Mouse (Mus musculus) hindbrain, embryonic 16.5 days (tissue): Measurements from ENCODE around the gene Scn10a. TPM values are rescaled to one million over a fixed set of nuclear protein-coding genes. Genes with fewer than 3 reads are reported as not detected.

Experiments used
- ATAC-seq: fragments of 200-750 bp; cut with Nextera tagmentation; 2 replicates; pipeline ENCODE4 v1.8.0; 2017; ENCODE audit warnings: moderate TSS enrichment, moderate library complexity
- H3K27ac ChIP-seq: fragments of 300-500 bp; sonication (generic); 2 replicates; pipeline ENCODE4 v1.5.1; 2014; ENCODE audit warnings: low read depth, mild to moderate bottlenecking, control low read depth, low read length, moderate library complexity
- H3K27me3 ChIP-seq: fragments of 300-500 bp; sonication (generic); replicated peaks from 2 replicates; pipeline ENCODE4 v1.6.1; 2014; ENCODE audit warnings: low read length; ENCODE audit not compliant: control insufficient read depth, insufficient read depth
- H3K36me3 ChIP-seq: fragments of 300-500 bp; sonication (generic); 2 replicates; pipeline ENCODE4 v1.6.1; 2014; ENCODE audit warnings: mild to moderate bottlenecking, low read length, moderate library complexity, mixed read lengths; ENCODE audit not compliant: control insufficient read depth, insufficient read depth
- H3K4me1 ChIP-seq: fragments of 300-500 bp; sonication (generic); 2 replicates; pipeline ENCODE4 v1.6.1; 2014; ENCODE audit warnings: low read depth, low read length; ENCODE audit not compliant: control insufficient read depth, insufficient read depth
- H3K4me2 ChIP-seq: fragments of 300-500 bp; sonication (generic); 2 replicates; pipeline ENCODE4 v1.6.1; 2014; ENCODE audit warnings: mild to moderate bottlenecking, low read length, control low read depth, moderate library complexity
- H3K4me3 ChIP-seq: fragments of 300-500 bp; sonication (generic); 2 replicates; pipeline ENCODE4 v1.5.1; 2014; ENCODE audit warnings: mild to moderate bottlenecking, low read length, control low read depth, moderate library complexity
- H3K9ac ChIP-seq: fragments of 300-500 bp; sonication (generic); 2 replicates; pipeline ENCODE4 v1.6.1; 2014; ENCODE audit warnings: low read depth, mild to moderate bottlenecking, control low read depth, low read length, moderate library complexity
- H3K9me3 ChIP-seq: fragments of 300-500 bp; sonication (generic); 2 replicates; pipeline ENCODE4 v1.6.1; 2014; ENCODE audit warnings: mild to moderate bottlenecking, low read length, moderate library complexity; ENCODE audit not compliant: control insufficient read depth
- WGBS: fragments of 180-500 bp; shearing (Covaris S2); extraction: QIAGEN DNeasy Blood & Tissue Kit; methylation state at CpG from one replicate; pipeline ENCODE4 v1.1.7; 2014; 5-methylcytosine and 5-hydroxymethylcytosine counted together
- polyA plus RNA-seq: library from polyadenylated mRNA; unstranded; fragments of >200 nt; fragmentation: Nextera tagmentation; extraction: Ambion mirVana; gene quantifications from 2 replicates; pipeline ENCODE4 v1.2.1, GENCODE M21; 2015

Gene Scn10a
- polyA plus RNA-seq: 0.53 and 0.81 TPM in 2 replicates

DNA sequence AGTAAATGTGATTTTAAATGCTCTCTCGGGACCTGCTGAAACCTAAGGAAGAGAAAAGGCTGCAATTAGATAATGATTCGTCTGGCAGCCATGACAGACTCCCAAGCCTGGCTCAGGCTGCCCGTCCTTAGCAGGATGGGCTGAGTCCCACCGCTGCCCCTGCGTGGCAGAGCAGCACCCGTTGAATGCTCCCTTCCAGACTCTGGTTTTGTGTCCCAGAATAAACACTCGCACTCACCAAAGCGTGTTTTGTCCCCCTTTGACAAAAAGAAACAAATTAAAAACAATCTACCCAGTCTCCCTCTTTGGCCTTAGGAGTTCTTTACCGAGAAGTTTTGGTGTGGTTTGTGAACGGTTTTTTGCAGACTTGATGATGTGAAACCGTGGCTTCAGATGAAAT is at the start of gene Scn10a:
Scn10a (minus strand) TSS at position 101 of the 400 bp plus-strand sequence.
- H3K9me3 ChIP-seq: no peaks in the 10 kb centered on the region
- H3K9ac ChIP-seq: no peak within 1 kb of the TSS
- no peaks in the 10 kb centered on the region for H3K4me1 ChIP-seq
- H3K4me2 ChIP-seq: no peak within 1 kb of the TSS
- H3K4me3 ChIP-seq: no peak within 1 kb of the TSS
- WGBS: 83% methylated on average over 11 of the region's 11 CpGs
- H3K27ac ChIP-seq: no peak within 1 kb of the TSS
- H3K27me3 ChIP-seq: no peaks in the 10 kb centered on the region
- no peaks in the 10 kb centered on the region for H3K36me3 ChIP-seq
- ATAC-seq: no peak

DNA sequence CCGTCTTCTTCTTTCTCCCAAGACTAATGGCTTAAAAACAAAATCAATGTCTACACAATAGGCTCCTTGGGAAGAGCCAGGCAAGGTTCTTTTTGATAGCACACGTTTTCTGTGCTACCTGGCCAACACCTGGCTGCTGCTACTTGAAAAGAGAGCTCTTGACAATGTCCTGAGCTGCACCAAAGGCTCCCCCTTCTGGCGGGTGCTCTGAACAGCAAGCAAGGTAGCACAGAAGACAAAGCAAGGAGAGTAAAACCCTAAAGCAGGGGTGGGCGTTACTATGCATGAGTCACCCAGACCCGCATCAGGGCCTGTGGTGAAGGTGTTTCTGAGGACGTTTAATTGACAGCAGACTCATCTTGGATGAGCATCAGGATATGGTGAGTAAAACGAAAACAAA is 49.5 kb upstream of the Scn10a start:
- Histone ChIP-seq H3K4me1 (no peaks in the 10 kb centered on the region), H3K4me2 (no peak overlapping the region), H3K27me3 (no peaks in the 10 kb centered on the region), H3K4me3 (no peak overlapping the region), H3K9me3 (no peaks in the 10 kb centered on the region), H3K27ac (no peak overlapping the region), H3K36me3 (no peaks in the 10 kb centered on the region), H3K9ac (no peak overlapping the region)
- ATAC-seq: no peak
- 43% methylated on average over 7 of the region's 7 CpGs for WGBS

DNA sequence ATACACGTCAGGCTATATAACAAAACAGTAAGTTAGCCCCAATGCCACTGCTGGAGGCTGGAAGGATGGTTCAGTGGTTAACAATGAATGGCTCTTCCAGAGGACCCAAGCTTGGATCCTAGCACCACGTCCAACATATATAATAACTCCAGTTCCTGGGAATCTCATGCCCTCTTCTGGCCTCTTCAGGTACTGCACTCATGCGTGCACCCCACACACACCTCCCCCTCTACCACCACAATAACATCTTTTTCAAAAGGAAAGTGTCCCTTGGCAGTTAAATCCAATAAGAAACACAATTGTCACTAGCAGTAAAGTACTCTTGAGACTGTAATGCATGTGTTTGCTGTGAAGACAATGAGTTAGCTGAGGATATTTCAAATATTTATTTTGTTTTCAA is 41.1 kb upstream of the Scn10a start:
- Histone ChIP-seq H3K27me3 (no peaks in the 10 kb centered on the region), H3K4me1 (no peaks in the 10 kb centered on the region), H3K4me2 (no peak overlapping the region), H3K4me3 (no peak overlapping the region), H3K27ac (no peak overlapping the region), H3K36me3 (no peaks in the 10 kb centered on the region), H3K9ac (no peak overlapping the region), H3K9me3 (no peaks in the 10 kb centered on the region)
- ATAC-seq: no peak
- 91% methylated on average over 3 of the region's 3 CpGs for WGBS

DNA sequence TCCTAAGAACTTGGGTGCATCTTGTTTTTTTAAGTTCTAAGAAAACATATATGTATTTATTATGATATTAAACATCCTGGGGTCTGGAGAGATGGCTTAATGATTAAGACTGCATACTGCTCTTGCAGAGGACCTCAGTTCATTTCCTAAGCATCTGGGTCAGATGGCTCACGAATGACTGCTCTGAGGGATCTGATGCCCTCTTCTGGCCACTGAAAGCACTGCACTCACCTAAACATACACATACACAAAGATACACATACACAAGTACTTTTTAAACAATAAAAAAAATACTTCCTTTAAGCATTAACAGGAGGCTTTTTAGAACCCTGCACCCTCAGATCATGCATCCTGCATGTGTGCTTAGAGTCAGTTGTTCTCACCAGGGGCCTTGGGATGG is 40.3 kb upstream of the Scn10a start:
- Histone ChIP-seq H3K4me3 (no peak overlapping the region), H3K4me2 (no peak overlapping the region), H3K27ac (no peak overlapping the region), H3K4me1 (no peaks in the 10 kb centered on the region), H3K9ac (no peak overlapping the region), H3K36me3 (no peaks in the 10 kb centered on the region), H3K27me3 (no peaks in the 10 kb centered on the region), H3K9me3 (no peaks in the 10 kb centered on the region)
- no peak for ATAC-seq
- 75% methylated on average over 1 of the region's 1 CpGs for WGBS

DNA sequence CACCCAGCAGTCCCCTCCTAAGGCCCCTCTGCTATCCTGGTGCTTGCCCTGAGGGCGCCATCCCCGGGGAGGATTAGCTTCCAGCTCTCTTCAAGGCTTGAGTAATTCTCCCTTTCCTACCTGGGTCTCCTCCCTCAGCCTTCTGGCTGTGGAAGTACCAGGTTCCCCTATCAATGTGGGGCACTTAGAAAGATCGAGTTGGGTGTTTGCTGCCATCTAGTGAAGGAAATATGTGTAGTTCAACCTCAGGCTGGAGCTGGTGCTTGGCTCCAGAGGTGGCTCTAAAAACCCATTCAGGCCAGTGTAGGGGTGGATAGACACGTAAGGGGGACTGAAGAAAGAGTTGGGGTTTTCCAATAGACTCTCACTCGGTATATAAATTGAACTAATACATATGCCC is 32.4 kb upstream of the Scn10a start:
- H3K9ac ChIP-seq: no peak overlapping the region
- H3K36me3 ChIP-seq: no peaks in the 10 kb centered on the region
- H3K27me3 ChIP-seq: no peaks in the 10 kb centered on the region
- 0 out of 2 replicates have a peak, but pooled peaks have one; percentile 61 for ATAC-seq
- no peak overlapping the region for H3K4me2 ChIP-seq
- H3K9me3 ChIP-seq: peaks cover 5% of the 10 kb centered on the region; the same call in 1 of the 2 replicates
- no peaks in the 10 kb centered on the region for H3K4me1 ChIP-seq
- WGBS: 17% methylated on average over 5 of the region's 5 CpGs
- H3K27ac ChIP-seq: no peak overlapping the region
- H3K4me3 ChIP-seq: no peak overlapping the region

DNA sequence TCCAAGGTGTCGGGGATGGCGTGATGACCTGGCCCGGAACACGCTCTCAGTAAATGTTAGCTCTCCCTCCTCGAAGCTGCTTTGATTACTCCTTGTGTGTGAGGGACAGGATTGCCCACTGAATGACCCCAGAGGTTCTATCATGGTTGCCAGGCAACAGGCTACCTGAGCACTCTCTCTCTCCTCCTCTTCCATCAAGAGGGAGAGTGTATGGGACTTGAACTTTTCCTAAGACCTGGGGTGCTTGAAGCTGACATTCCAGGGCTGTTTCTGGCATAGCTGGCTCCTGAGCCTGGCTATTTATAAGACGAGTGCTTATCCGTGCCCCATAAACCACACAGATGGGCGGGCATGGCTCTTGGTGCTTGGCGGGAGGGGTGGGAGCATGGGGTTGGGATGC is 30.0 kb upstream of the Scn10a start:
- 83% methylated on average over 9 of the region's 9 CpGs for WGBS
- no peak overlapping the region for H3K4me3 ChIP-seq
- ATAC-seq: no peak

DNA sequence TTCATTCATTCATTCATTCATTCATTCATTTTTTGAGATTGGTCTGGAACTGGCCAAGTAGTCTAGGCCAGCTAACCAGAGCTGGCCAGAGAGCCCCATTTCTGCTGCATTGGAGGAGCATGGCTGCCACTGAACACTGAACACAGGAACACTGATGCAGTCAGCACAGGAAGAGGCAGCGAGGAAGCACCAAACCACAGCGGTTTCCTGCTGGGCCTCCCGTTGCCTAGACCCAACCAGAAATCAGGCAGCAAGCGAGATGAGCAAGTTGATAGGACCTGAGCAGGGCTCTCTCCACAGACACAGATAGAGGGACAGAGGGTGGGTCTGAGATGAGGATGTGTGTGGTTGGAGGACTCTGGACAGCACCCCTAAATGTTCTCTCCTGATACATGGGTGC is 24.8 kb upstream of the Scn10a start:
- H3K27me3 ChIP-seq: no peaks in the 10 kb centered on the region
- no peaks in the 10 kb centered on the region for H3K4me1 ChIP-seq
- H3K27ac ChIP-seq: no peak overlapping the region
- no peak overlapping the region for H3K9ac ChIP-seq
- 80% methylated on average over 4 of the region's 4 CpGs for WGBS
- no peak overlapping the region for H3K4me2 ChIP-seq
- H3K36me3 ChIP-seq: no peaks in the 10 kb centered on the region
- H3K4me3 ChIP-seq: no peak overlapping the region
- ATAC-seq: no peak
- H3K9me3 ChIP-seq: peaks cover 5% of the 10 kb centered on the region; the same call in 1 of the 2 replicates

More for the DNA sequence above, 30.0 kb upstream of the Scn10a start:
- Histone ChIP-seq H3K9me3 (peaks cover 5% of the 10 kb centered on the region; the same call in 1 of the 2 replicates), H3K27ac (no peak overlapping the region), H3K9ac (no peak overlapping the region), H3K4me1 (no peaks in the 10 kb centered on the region), H3K36me3 (no peaks in the 10 kb centered on the region), H3K4me2 (no peak overlapping the region), H3K27me3 (no peaks in the 10 kb centered on the region)

DNA sequence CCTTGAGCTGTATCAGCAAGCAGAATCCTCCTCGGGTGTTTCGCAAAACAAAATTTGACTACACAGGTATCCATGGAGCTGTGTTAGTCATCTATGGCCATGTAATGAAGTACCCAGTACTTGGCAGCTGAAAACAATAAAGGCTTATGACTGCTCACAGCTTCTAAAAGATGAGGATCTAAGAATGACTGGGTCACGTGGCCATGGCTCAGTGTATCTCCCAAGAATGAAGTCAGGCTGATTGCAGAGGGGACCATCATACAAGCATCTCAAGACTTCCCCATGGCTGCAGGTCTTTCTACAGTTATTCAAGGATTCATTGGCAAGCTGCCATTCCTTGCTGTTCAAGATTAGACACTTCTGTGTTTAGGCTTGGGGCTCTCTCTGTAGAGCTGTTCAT is 24.2 kb upstream of the Scn10a start:
- no peaks in the 10 kb centered on the region for H3K4me1 ChIP-seq
- no peak for ATAC-seq
- H3K27me3 ChIP-seq: no peaks in the 10 kb centered on the region
- H3K36me3 ChIP-seq: no peaks in the 10 kb centered on the region
- 77% methylated on average over 3 of the region's 3 CpGs for WGBS
- no peak overlapping the region for H3K4me3 ChIP-seq
- H3K9me3 ChIP-seq: peaks cover 5% of the 10 kb centered on the region; the same call in 1 of the 2 replicates
- no peak overlapping the region for H3K4me2 ChIP-seq
- H3K27ac ChIP-seq: no peak overlapping the region
- H3K9ac ChIP-seq: no peak overlapping the region

DNA sequence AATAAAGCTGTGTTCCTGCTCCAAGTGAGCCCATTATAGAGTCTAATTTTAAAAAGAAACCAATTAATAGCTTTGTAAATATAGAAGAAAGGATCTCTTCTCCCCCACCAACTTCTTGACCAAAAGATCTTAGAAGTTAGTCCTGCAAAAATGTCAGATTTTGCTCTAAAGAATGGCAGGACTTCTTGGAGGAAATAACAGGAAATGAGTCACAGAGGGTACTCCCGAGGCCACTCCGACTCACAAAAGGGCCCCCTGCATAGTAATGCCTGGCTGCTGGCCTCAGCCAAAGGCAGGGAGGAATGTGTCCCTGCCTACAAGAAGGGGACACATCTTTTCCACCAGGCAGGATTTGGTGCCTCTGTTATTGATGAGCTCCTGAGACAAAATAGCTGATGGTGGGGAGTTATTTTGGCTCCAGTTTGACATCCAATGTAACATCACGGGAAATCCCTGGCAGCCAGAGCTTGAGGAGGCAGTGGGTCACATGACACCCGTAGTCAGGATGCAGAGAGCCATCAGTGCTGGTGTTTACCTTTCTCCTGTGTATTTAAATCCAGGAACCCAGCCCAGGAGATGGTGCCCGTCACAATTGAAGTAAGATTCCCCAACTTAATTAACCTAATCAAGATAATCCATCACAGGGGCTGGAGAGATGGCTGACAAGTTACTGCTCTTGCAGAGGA is 22.1 kb upstream of the Scn10a start:
- no peaks in the 10 kb centered on the region for H3K9me3 ChIP-seq
- WGBS: 60% methylated on average over 5 of the region's 5 CpGs
- no peak for ATAC-seq

More for the DNA sequence above, 22.1 kb upstream of the Scn10a start:
- Histone ChIP-seq H3K4me1 (no peaks in the 10 kb centered on the region), H3K9ac (no peak overlapping the region), H3K27me3 (no peaks in the 10 kb centered on the region), H3K4me3 (no peak overlapping the region), H3K27ac (no peak overlapping the region), H3K4me2 (no peak overlapping the region), H3K36me3 (no peaks in the 10 kb centered on the region)
